Mouse (Mus musculus): Measurements from ENCODE around the gene Setx. TPM values are rescaled to one million over a fixed set of nuclear protein-coding genes. Genes with fewer than 3 reads are reported as not detected.

Gene Setx
- polyA plus RNA-seq, 1 experiment: 49.3 TPM

DNA sequence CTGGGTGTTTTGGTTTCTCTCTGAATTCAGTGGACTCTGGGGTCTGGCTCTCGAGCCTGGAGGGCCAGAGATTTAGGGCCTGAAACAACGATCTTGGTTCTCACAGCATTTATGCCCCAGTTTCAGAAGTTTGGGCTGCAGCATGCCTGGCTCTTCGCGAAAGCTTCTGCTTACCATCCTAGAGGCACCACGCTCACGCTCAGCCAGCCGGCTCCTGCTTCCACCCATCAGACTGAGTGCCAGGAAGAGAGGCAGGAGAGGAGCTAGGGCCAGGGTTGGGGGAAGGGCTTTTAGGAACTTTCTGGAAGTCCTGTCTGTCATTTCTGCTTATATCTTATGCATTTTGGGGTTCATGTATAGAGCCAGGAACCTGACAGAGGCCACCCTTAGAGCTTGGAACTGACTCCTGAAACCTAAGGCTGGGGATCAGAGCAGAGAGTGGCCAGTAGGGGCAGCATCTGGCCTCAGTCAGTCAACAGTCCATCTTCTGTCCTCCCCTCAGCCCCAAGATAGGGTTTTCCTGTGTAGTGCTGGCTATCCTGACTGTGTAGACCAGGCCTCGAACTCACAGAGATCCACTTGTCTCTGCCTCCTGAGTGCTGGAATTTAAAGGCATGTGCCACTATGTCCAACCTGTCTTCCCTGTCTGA lies 68.8 kb downstream of the Setx start:
- TF ChIP-seq CTCF (IDR thresholded peaks at IDR 0.05; ENCODE audit: borderline replicate concordance, insufficient read depth, low read length): peak; percentile 37; the same call in 1 of the 2 replicates
- no peak for TF ChIP-seq POLR2A (IDR thresholded peaks at IDR 0.05; ENCODE audit: low read depth, low read length)
- Histone ChIP-seq H3K4me3 (ENCODE audit: insufficient read depth, low read length) (no peak overlapping the region), H3K27ac (ENCODE audit: insufficient read depth, low read length) (no peak overlapping the region), H3K4me1 (ENCODE audit: control insufficient read depth, insufficient read depth, low read length) (no peaks in the 10 kb centered on the region)

GRCm38 (mm10) chr2:29193819-29194546 lies 70.0 kb downstream of the Setx start:
- no peak overlapping the region for H3K27ac ChIP-seq (ENCODE audit: insufficient read depth, low read length)
- TF ChIP-seq CTCF (IDR thresholded peaks at IDR 0.05; ENCODE audit: borderline replicate concordance, insufficient read depth, low read length) (no peak), POLR2A (IDR thresholded peaks at IDR 0.05; ENCODE audit: low read depth, low read length) (no peak)
- H3K4me1 ChIP-seq (ENCODE audit: control insufficient read depth, insufficient read depth, low read length): no peaks in the 10 kb centered on the region
- peak overlapping the region; percentile 26 for H3K4me3 ChIP-seq (ENCODE audit: insufficient read depth, low read length)

DNA sequence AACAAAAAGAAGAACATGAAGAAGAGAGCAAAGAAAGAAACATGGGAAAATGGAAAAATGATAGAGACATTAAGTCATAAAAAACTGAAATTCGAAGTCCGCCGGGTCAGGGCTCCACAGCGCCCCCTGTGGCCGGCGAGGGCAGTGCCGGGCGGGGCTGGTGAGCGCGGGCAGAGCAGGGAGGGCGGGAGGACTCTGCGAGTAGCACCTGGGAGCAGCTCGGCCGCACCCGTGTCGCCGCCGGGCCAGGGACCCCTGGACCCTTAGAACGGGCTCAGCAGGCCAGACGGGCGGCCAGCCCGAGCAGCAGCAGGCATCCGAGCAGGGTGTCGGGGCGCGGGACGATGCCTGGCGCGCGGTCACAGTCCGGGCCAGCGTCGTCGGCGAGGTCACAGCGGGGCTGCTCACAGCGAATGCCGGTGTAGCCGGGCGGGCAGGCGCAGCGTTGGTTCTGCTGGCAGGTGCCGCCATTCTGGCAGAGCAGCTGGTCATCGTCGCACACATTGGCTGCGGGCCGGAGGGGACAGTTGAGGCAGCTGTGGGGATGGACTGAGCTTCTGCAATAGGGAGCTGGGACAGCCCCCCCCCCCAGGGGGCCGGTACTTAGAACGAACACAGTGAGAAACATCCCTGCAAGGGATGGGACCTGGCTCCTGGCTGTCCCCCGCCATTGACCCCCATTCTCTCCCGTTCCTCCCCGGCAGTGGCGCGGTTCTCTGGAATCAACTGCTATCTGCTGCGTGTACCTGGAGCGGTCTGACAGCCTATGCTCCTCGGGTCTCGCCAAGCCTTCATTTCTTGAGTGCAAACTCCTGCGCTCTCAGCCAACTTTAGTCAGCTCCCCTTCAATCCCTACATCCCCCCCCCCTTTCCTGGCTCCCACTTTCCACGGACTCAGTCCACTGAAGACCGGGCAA lies 70.8 kb downstream of the Setx start:
- no peak overlapping the region for H3K27ac ChIP-seq (ENCODE audit: insufficient read depth, low read length)
- TF ChIP-seq CTCF (IDR thresholded peaks at IDR 0.05; ENCODE audit: borderline replicate concordance, insufficient read depth, low read length): peak; percentile 75
- no peak for TF ChIP-seq POLR2A (IDR thresholded peaks at IDR 0.05; ENCODE audit: low read depth, low read length)
- H3K4me3 ChIP-seq (ENCODE audit: insufficient read depth, low read length): peak overlapping the region; percentile 26

GRCm38 (mm10) chr2:29196844-29197243 lies 72.9 kb downstream of the Setx start:
- Histone ChIP-seq H3K4me1 (ENCODE audit: control insufficient read depth, insufficient read depth, low read length) (no peaks in the 10 kb centered on the region), H3K4me3 (ENCODE audit: insufficient read depth, low read length) (no peak overlapping the region), H3K27ac (ENCODE audit: insufficient read depth, low read length) (no peak overlapping the region)
- no peak for TF ChIP-seq POLR2A (IDR thresholded peaks at IDR 0.05; ENCODE audit: low read depth, low read length)
- no peak for TF ChIP-seq CTCF (IDR thresholded peaks at IDR 0.05; ENCODE audit: borderline replicate concordance, insufficient read depth, low read length)

More for the DNA sequence above, 70.8 kb downstream of the Setx start:
- no peaks in the 10 kb centered on the region for H3K4me1 ChIP-seq (ENCODE audit: control insufficient read depth, insufficient read depth, low read length)

DNA sequence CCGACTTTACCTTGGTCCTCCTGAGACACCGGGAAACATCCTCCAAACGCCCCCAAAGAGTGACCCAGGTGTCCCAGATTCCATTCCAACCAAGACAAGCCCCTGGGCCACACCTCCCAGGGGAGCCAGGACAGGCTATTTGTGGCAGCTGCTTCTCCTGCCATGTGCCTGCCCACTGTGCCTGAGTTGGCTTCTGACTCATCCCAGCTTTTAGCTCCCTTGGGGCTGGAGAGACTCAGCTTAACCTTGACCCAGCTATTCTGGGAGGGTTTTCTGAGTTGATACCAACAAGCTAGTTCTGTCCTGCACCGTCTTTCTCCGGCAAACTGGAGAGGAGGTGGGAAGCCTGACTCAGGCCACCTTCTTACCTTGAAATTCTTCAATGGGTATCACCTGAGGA lies 74.5 kb downstream of the Setx start:
- no peak overlapping the region for H3K4me3 ChIP-seq (ENCODE audit: insufficient read depth, low read length)
- H3K4me1 ChIP-seq (ENCODE audit: control insufficient read depth, insufficient read depth, low read length): no peaks in the 10 kb centered on the region
- TF ChIP-seq CTCF (IDR thresholded peaks at IDR 0.05; ENCODE audit: borderline replicate concordance, insufficient read depth, low read length) (no peak), POLR2A (IDR thresholded peaks at IDR 0.05; ENCODE audit: low read depth, low read length) (no peak)
- H3K27ac ChIP-seq (ENCODE audit: insufficient read depth, low read length): no peak overlapping the region

GRCm38 (mm10) chr2:29199909-29200308 lies 75.9 kb downstream of the Setx start:
- TF ChIP-seq POLR2A (IDR thresholded peaks at IDR 0.05; ENCODE audit: low read depth, low read length) (no peak), CTCF (IDR thresholded peaks at IDR 0.05; ENCODE audit: borderline replicate concordance, insufficient read depth, low read length) (peak; percentile 41; the same call in 1 of the 2 replicates)
- Histone ChIP-seq H3K4me1 (ENCODE audit: control insufficient read depth, insufficient read depth, low read length) (no peaks in the 10 kb centered on the region), H3K4me3 (ENCODE audit: insufficient read depth, low read length) (no peak overlapping the region), H3K27ac (ENCODE audit: insufficient read depth, low read length) (no peak overlapping the region)

- H3K4me3 ChIP-seq (ENCODE audit: insufficient read depth, low read length): no peak overlapping the region
These were observed 77.4 kb downstream of the Setx start for GRCm38 (mm10) chr2:29201223-29201955.

DNA sequence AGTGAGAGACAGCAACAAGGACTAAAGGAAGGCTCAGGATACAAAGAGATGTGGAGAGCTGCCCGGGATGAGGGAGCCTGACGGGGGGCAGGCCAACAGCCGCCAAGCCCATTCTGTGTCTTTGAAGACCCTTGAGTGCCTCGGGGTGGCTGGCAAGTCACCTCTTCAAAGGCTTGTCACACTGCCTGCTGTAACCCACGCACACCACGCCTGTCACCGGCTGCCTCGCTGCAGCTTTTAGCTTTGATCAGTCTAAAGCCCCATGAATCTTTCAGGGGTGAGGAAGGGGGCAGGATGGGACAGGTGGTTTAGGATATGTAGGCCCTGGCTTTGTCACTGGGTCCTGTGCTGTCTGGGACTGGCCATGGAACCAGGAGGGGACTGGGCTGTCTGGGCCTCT lies 82.2 kb downstream of the Setx start:
- Histone ChIP-seq H3K27ac (ENCODE audit: insufficient read depth, low read length) (no peak overlapping the region), H3K4me1 (ENCODE audit: control insufficient read depth, insufficient read depth, low read length) (no peaks in the 10 kb centered on the region), H3K4me3 (ENCODE audit: insufficient read depth, low read length) (no peak overlapping the region)
- TF ChIP-seq POLR2A (IDR thresholded peaks at IDR 0.05; ENCODE audit: low read depth, low read length) (no peak), CTCF (IDR thresholded peaks at IDR 0.05; ENCODE audit: borderline replicate concordance, insufficient read depth, low read length) (no peak)

More at GRCm38 (mm10) chr2:29201223-29201955, 77.4 kb downstream of the Setx start:
- H3K4me1 ChIP-seq (ENCODE audit: control insufficient read depth, insufficient read depth, low read length): no peaks in the 10 kb centered on the region
- TF ChIP-seq CTCF (IDR thresholded peaks at IDR 0.05; ENCODE audit: borderline replicate concordance, insufficient read depth, low read length): no peak
- no peak for TF ChIP-seq POLR2A (IDR thresholded peaks at IDR 0.05; ENCODE audit: low read depth, low read length)
- no peak overlapping the region for H3K27ac ChIP-seq (ENCODE audit: insufficient read depth, low read length)

Measured in embryonic fibroblast, embryonic 13.5 days (primary cell).